Mouse (Mus musculus) right cerebral cortex, adult 2 months (tissue): ENCODE measurements at regions not wholly inside any gene's neighbourhood (a gene's known extent, or its start where the extent isn't known, plus 50 kb on each side); places are given as distances from the start of the nearest gene placed in this dataset.
"Not testable (repeated sequence)": the region's sequence is repeated elsewhere in the genome, so short reads cannot be mapped to it uniquely, and the experiment has no call there.

ENCODE experiments used
- DNase-seq, 2 experiments: peaks; one replicate each; pipeline ENCODE4 v3.0.0; 2021 to 2022; ENCODE audit warnings: low spot score in 2 of 2

DNA sequence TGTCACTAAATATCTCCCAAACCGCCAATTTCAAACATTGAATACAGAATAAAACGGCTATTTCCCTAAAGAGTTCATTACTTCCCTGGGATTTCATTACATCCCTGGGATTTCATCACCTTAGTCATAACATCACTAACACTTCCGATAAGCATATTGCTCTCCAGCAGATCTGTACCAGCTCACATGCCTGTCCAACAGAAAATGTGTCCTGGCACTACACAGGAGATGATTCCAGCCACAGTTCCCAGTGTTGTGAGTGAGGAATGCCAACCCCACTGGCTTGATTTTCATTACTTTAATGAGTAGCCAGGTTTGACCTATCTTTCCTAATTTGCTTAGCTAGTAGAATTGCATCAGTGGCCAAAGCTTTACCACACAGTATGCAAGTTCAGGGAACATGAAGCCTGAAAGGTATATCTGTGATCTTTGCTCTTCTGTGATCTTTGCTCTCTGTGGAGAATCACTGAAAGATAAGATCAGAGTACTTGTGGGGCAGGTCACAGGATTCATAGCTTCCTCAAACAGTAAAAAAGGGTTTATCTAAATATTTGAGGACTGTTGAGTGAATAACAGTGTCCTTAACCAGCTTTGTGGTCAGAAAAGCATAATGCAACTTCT, 1115.5 kb upstream of the 1700009N14Rik start:
- no peak for DNase-seq

DNA sequence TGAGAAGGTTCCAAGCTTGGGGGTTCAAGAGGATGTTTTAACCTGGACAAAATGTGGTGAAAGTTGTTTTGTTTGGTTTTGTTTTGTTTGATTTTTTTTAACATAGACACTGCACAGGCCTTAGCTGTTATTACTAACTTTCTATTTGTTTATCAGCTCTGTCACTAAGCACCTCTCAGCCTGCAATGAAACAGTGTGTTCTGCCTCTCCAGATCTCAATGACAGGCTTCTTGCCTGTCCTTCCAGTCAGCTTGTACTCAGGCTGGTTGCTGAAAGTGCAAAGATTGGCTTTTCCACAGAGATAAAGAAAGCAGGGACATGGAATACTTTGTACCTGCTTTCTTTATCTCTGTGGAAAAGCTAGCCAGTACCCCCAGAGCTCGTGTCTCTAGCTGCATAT, 1114.9 kb upstream of the 1700009N14Rik start:
- no peak for DNase-seq

DNA sequence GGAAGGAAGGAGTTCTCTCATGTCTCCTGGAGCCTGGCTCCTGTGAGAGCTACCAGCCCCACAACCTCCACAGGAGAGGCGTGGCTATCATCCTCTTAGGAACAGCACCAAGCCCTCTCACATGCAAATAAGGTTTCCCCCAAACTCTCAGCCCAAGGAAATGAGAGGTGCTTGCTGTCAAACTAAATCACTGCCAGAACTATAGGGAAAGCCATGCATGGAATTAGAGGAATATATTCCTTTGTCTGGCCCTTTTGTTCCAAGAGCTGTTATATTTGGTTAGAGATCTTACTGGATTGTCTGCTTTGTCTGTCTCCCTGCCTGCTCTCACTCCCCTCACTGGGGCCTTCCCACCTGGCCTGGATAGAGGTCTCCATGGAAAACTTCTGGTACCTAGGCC, 1079.0 kb upstream of the 1700009N14Rik start:
- DNase-seq, result no peak

DNA sequence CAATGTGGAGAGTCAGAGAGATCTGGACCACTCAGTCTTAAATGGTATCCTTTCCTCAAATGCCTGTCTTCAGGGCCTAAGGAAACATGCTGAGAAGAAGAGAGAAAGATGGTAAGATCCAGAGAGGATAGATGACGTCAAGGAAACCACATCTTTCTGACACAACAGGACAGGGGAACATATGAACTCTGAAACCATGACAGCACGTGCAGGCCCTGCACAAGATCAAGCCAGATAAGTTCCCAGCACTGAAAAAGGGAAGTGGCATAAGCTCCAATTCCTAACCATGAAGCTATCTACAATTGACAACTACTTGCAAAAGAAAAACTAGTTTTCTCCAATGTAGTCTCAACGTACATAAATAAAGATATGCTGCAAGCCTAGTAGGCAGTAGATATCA, 1068.2 kb upstream of the 1700009N14Rik start:
- DNase-seq, result no peak

DNA sequence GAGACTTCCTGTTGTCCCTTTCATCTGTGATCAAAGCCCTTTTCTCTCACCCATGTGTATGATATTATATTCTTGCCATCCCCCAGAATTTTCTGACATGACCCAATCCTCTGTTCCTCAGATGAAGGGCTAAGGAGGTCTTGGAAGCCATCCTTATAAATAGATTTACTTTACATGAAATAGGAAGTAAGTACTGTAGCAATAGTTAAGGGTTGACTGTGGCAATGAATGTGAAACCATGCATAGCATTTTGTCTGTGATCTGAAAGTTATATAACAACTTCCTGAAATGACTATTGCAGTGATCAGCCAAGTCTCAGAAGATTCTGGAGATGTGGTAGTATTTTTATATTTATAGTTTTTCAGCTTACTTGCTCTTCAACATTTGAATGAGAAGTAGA, 1053.5 kb upstream of the 1700009N14Rik start:
- DNase-seq, result no peak

DNA sequence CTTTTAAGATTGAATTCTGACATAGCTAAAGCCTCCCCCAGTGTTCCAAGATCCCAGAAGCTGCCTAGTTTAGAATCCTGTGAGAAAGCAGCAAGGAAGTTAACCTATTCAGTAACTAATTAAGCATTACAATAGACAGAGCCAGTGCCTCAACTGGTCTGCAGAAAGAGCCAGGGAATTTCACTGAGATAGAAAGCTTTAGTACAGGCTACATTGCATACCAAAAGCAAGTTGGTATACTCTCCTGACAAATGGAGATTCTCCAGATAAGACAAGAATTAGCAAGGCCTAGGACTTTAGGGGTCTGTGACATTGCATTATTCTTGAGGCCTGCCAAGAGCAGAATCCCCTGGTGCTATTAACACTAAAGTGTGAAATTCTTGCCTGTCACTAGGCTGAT, 1014.8 kb upstream of the 1700009N14Rik start:
- DNase-seq, result not testable (repeated sequence)

DNA sequence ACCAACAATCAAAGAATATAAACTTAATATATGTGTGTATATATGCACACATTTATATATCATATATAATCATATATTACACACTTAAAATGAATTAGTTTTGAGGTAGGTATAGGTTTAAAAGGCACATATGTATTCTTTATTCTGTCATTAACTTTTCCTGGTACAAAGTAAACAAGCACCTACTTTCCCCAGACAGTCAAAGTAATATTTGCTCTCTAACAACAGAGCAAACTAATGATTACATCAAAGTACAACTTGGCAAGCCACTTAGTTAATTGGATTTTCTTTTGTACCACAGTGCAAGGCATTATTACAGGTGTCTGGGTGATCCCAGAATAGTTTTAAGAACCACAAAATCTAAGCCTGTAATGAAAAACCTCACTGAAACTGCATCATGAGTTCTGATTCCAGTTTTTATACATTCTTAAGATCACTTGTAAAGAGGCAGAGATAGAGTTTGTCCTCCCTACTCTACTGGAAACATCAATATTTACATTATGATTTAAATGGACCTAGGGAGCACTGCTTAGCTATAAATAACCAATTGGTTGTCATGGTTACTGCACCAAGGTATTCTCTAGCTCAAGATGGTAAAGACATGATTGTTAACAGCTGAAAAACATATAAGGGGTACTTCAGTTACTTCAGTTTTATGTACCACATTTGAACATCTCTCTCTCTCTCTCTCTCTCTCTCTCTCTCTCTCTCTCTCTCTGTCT, 988.5 kb upstream of the 1700009N14Rik start:
- DNase-seq, result no peak

DNA sequence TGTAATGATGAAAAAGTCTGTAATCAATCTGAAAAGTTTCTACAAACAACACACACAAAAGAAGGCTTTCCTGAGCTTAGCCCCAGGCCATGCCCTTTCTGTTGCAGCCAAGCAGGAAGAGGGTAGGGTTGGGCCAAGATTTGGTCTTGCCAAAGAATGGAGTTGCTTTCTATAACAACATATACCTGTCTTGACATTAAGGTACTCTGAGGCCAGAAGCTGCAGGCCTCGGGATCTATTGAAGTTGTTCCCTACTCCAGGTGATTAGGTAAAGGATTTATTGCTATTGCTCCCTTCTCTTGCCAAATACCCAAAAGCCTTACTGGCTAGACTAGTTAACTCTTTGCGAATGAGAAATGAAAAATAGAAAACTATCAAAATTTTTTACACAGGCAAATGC, 951.8 kb upstream of the 1700009N14Rik start:
- DNase-seq, result no peak

DNA sequence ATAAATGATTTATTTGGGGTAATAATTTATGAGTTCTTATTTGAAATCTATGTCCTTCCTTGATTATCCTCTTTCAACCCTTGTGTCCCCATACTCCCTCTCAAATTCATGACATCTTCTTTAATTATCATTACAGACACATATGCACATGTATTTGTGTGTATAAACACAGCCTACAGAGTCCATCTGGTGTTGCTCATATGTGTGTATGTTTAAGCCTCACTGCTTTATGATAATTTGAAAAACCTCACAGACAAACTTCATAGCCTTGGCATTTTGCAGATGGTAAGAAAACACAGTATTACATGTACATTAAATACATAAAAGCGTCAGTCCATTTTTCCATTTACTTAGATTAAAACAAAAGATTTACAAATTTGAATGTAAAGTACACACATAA, 944.2 kb upstream of the 1700009N14Rik start:
- no peak for DNase-seq

DNA sequence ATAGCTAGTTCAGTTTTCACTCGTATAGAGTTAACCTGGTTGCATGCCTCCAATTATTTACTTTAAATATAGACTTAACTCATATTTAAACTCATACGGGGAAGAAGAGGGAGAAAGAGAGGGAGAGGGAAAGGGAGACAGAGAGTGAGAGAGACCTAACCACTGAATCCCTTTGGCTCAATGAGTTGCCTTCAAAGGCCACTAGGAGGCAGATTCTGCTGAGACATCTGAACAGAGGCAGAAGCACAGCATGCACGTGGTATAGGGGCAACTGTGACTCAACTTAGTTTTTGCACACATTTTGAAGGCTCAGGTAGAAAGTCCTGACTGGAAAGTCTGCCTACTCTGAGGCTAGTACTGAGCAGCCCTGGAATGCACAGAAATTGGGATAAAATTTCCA, 942.9 kb upstream of the 1700009N14Rik start:
- peak in 1 of 2 experiments; percentile 2 for DNase-seq

DNA sequence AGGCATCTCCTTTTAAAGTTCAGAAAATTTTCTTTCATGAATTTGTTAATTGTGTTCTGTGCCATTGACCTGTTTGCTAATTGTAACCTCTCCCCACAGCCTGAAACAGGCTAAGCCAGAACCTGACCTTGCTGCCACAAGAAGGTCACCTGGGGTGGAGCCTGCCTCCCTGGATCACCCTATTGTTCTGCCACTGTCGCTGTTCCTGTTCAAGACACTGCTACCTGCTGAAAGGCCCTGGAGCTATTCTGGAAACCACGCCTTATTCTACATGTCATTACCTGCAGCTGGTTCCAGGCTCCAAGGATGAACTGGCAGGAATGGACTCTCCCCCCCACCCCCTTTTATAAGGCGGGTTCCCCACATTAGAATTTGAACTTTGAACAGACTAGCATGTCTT, 931.0 kb upstream of the 1700009N14Rik start:
- no peak for DNase-seq
